Mouse (Mus musculus) T-helper 1 cell (primary cell): ENCODE measurements around the gene Pth2.
"Not testable (repeated sequence)": the region's sequence is repeated elsewhere in the genome, so short reads cannot be mapped to it uniquely, and the experiment has no call there.

Experiments used
- in situ Hi-C: fragments of 300-600 bp; cut with MboI, MseI; formaldehyde crosslinking; loops from one replicate; pipeline ENCODE4 v1.15.1; 2025; ENCODE audit warnings: high pct_unique_total_duplicates

The Pth2 gene

DNA sequence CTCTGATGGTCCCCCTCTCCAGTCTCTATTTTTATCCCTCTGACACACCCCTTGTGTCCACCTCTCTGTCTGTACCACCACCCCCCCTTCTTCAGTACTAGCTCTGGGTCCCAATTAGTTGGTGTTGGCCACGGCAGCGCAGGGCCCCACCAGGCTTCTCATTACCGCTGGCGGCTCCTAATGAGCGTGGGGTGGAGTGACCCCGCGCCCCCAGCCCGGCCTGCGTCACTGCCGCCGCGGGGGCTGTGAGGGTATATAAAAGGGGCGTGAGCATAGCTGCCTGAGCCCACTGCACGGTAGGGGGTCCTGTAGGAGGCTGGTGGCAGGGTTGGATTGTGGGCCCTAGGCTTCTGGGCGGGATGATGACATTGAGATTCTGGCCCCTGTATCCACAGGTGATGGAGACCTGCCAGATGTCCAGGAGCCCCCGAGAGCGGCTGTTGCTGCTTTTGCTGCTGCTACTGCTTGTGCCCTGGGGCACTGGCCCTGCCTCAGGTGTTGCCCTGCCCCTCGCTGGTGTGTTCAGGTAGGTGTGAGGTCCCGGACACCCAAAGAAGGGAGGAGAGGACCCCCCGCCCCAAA is at the start of gene Pth2:
TSS of gene Pth2 (plus strand) at position 100 of the 582 bp plus-strand sequence.
- in situ Hi-C loops = no loop called here

DNA sequence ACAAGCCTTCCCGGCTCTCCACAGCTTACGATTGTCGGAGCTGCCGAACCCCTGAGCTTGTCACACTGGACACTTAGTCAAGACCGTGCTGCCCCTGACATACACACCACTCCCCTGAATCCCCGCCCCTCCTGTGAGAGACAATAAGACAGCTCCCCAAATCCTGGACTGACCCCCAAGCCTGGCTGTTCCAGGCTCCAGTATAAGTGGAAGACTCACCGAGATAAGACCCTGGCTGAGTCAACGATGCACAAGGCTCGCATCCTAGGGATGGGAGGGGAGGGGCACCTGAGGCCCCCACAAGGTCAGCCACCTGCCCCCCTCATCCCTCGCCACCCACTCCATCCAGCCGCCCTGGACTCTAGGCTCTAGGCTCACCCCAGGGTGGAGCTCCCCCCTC is 48.9 kb upstream of the Pth2 start:
- in situ Hi-C loops = no loop called here

DNA sequence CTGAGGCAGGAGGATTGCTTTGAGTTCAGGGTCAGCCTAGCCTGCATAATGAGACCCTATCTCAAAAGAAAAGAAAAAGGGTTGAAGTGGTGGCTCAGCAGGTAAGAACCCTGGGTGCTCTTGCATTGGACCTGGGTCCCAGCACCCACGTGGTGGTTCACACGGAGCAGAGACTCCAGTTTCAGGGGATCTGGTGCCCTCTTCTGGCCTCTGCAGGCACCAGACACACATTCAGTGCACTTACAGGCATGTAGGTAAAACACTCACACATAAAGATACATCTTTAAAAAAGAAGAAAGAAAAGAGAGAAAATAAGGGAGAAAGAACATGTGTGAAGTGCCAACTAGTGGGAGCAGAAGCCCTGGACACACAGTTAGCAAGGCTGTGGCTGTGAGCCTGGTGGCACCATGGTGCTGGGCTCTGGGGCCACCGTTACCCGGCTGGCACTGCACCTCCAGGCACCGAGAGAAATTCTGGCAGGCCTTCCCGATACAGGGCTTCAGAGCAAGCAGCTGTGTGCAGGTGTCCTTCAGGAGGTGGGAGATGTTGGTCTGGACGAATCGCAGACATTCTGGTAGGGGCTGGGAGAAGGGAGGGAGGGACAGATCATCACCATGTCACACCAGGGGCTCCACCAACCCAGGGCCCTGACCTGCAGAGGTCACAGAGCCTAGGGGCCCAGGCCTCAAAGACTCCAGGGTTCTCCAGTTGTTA is 47.2 kb upstream of the Pth2 start:
- in situ Hi-C loops = no loop called here

DNA sequence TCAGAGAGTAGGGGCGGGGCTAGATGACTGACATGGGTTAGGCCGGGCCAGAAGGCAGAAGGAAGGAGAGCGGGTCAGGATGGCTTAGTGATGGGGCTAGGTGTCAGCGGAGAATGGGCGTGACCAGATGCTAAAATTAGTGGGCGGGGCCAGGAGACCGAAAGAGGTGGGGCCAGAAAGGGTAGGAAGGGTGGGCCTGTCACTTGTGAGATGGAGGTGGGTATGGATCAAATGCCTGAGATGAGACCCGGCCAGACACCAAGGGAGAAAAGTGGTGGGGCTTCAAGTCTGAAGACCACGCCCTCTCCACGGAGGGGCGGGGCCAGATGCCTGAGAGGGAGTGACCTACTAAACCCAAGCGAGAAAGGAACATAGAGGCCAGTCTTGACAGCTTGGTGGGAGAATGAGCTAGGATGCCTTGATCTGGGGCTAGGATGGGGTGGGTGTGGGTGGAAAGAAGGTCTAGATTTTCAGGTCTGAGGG is 46.2 kb upstream of the Pth2 start:
- in situ Hi-C loops = no loop called here

DNA sequence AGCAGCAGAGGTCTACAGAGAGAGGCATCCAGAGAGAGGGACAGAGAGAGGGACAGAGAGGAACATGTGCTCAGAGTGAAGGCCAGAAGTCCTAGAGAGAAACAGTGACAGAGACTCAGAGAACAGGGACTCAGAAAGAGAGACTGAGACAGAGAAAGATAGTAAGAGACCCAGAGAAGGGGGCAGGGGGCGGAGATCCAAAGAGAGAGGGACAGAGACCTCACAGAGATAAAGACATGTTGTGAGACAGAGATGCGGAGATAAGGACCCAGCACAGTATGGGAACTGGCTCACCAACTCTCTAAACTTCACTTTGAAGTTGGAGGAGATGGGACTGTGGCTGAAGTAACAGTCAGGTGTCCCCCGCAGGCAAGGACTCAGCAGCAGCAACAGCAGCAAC is 45.4 kb upstream of the Pth2 start:
- in situ Hi-C loops = no loop called here

DNA sequence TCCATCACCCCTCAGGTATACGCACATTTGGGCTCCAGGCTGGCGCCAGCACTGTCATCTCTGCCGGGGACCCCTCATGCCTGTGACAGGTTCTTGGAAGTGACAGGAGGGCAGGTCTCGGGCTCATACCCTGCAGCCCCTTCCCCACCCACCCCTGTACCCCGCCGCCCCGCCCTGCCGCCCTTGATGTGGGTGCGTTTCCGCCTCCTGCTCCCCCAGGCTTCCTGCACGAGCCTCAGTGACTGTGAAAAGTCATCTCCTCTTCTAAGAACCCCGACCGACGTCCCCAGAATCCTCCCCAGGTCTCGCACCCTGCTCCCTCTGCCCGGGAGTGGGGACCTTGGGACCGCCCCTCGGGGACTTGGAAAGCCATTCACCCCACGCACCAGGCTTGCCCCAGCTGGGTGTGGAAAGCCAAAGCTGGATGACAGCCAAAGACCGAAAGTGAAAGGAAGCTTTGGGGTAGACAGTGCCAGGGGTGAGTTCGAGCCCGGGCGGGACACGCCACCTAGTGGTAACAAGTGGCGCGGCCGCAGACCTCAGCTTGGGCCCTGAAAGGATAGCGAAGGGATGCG is 44.7 kb upstream of the Pth2 start, which contains the start of the genes Gm45713 and Flt3l:
TSS of gene Gm45713 (minus strand) at position 239 of the 575 bp plus-strand sequence.
TSS of gene Flt3l (minus strand) at position 440 of the 575 bp plus-strand sequence.
- in situ Hi-C loops = no loop called here

DNA sequence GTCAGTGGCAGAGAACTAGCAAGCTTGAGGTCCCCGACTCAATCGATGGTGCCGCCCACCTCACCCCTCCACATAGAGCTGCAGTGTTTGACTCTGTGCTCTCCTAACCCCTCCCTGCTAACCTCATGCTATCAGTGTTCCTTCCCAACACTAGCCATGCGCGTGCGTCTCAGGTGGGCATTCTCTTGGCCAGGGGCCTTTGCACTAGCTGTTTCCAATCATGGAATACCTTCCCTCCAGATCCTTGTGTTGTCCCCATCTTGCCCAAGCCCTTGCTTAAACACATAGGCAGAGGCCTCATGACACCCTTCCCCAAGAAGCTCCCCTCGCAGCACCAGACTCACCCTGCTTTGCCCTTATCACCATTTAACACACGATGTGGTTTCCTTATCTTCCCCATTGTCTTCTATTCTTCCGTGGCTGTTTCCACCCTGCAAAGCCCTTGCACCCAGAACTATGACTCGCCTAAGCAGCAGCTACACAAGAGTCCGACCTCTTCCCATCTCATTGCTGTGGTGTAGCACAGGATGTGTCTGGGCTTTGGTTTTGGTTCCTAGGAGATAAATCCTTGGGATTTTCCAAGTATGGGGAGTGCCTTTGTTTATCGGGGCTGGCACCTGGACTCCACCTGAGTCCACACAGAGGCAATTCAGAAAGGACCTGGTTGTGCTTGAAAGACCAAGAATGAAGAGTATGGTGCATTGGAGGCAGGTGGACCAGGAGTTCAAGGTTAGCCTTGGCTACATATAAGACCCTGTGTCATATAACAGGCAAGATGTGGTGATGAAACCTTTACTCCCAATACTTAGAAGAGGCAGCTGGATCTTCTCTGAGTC is 43.4 kb upstream of the Pth2 start:
- in situ Hi-C loops = no loop called here

DNA sequence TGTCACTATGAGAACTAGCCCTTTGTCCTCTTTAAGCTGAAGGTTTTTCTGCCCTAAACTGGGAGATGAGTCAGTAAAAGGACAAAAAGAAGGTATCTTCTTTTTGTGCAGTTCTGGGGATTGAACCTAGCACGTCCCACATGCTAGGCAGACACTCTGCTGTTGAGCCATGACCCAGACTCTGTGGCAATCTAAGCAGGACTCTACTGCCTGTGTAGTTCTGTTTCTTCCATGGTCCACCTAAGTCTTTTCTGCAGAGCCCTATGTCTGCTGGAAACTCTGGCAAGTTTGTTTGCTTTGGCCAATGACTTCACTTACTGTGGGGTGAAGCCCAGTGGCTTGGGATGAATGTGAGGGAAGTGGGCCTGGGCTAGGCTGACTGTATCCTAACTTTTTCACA is 42.4 kb upstream of the Pth2 start:
- in situ Hi-C loops = no loop called here

DNA sequence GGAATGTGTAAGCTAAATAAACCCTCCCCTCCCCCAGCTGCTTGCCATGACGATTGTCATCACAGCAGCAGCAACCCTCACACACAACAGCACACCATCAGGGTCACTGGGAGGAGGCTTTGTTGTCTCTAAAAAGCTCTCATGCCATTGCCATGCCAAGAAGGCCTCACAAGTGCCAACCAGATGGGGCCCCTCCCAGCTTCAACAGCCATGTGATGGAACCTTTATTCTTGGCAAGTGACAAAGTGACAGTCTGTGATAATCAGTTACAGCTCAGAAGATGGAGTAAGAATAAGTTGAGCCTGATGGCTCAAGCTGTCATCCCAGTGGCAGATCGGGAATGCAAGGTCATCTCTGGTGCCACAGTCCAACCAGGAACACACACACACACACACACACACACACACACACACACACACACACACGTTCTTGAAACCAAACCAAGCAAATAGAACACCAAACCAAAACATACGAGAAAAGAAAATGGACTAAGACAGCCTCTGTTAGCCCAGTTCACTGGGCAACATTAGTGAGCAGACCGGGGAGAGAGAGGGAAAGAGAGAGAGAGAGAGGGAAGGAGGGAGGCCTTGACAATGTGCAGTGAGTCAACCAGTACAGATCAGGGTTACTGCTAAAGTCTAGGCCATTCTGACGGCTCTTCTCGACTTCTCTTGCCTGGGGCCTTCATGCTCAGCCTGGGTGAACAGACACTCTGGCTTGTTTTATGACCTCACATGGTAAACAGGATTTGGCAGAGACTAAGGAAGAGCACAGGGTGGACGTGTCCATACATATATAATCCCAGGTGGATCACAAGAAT is 40.7 kb upstream of the Pth2 start:
- in situ Hi-C loops = no loop called here

DNA sequence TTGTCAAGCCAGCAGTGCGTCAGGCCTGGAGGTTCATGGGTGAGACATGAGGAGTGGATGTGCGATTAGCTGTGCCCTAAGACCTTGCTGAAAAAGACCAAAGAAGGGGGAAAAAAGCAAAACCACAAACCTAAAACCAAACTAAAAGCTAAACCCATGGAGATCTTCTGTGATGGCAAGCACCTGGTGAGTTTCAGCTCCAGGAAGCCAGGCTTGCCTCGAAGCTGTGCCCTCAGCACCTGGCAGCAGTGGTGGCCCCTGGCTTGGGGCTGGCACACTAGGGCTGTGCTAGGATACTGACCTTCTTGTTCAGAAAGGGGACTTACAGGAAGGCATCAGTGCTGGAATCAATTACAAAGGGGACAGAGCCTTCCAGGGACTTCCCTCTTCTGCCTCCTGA is 39.5 kb upstream of the Pth2 start:
- in situ Hi-C loops = no loop called here

DNA sequence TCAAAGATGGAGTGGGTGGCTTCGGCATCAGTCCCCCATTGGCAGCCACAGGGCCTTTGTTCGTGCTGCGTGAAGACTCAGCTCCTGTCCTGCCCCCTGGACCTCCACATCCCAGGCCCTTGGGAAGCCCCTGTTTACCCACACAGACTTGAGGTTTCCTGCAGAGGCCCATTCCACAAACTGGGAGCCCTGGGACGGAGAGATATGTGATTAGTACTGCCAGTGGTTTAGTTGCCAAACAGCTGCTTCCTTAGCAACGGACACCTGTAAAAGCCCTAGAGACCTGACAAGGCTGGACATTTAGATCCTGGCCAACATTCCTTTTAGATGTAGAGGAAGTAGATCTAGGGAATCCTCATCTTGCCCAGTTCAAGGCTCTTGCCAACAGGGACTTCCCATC is 38.9 kb upstream of the Pth2 start:
- in situ Hi-C loops = no loop called here

DNA sequence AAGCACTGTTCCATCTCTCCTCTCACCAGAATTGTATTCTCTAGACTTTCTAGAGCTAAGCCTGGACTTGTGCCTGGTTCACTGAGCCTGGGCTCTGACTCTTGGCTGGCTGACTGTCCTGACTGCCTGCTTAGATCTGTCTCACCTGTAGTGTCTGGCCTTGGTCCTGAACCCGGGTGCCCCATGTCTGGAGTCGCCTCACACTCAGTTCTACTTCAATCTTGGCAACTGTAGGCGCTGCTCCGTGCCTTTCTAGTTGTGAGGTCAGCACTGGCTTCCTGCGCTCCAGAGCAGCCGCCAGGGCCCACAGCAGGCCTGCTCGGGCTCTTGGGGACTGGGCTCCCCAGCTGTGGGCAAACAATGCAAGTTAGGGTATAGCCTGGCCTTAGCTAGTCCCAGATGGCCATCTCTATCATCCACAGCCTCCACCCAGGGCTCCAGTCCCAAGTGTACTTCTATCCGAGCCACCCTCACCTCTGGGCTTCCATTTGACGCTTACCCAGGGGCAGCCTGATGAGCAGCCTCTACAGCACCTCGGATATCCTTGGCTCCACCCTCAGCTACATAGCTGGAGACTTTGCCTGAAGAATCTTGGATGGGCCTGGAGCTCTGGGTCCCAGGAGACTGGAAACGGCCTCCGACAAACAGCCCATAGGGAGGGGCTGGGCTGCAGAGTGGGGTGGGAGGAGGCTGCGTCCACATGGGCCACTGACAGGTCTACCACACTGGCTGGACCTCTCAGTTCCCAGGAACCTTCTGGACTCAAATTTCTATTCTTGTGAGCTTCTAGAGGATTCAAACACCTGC is 36.2 kb upstream of the Pth2 start:
- in situ Hi-C loops = no loop called here

DNA sequence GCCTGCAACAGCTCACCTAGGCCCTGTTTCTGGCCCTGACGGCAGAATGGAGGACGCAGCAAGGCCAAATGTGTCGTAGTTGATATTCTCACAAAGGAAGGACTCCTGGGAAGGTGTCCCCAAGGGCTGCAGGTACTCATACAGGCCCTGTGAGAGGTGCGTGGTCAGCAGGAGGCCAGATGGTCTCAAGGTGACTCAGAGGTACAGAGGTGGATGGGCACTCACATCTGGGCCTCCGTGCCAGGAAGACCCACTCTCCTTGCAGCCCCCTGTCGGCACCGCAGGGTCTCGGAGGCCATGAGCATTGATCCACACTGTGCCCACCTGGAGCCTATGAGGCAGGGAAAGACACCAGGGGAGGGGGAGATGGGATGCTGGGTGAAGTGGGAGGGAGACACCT is 35.3 kb upstream of the Pth2 start:
- in situ Hi-C loops = no loop called here

DNA sequence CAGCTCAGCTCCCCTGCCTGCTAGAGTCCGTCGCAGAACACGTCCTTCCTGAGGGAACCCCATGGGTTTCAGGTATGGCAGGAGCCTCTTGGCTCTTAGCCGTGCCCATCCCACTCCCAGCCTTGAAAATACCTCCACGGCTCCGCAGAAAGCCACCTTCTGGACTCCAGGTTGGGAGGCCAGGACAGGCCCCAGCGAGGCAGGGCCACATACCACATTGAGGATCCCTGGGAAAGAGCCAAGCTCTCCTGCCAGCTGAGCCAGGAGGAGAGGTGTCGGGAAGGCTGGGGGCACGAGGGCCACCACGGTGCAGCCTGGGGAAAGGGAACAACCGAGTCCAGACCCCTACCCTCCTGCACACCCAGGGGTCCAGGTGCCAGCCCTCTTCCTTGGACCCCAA is 33.5 kb upstream of the Pth2 start:
- in situ Hi-C loops = no loop called here

DNA sequence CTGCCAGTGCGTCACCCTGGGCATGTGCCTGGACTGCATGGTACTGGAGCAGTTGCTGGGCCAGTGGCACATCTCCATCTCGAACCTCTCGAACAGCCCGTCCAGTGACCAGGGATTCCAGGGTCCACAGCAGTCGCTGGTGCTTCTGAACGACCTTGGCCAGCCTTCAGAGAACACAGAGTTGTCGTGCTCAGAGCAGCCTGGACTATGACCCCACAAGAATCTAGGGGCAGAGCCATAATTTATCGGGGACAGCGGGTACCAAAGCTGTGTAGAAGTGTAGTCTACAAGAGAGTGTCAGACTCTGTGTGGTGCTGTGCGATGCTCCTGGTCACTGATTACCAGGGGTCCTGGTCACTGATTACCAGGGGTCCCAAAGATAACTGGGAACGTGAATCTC is 32.9 kb upstream of the Pth2 start:
- in situ Hi-C loops = no loop called here

DNA sequence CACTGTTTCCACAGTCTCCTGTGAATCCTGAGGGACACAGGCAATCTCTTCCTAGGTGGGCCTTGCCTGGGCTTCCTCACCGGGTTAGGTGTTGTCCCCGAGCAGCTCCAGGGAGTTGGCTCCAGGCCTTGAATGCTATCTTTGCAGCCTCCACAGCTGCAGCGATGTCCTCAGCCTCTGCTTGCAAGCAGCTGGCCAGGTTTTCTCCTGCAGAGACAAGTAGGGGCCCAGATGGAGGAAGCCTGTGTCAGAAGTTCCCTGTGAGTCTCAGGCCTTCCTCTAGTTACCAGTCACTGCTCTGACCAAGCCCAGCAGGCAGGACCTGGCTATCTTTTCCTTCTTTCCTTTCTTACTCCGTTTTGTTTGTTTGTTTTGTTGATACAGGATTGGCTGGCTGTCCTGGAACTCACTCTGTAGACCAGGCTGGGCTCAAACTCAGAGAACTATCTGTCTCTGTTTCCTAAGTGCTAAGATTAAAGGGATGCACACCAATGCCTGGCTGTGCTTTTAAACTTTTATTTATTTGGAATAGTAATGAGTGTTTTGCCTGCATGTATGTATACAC is 32.2 kb upstream of the Pth2 start:
- in situ Hi-C loops = no loop called here

DNA sequence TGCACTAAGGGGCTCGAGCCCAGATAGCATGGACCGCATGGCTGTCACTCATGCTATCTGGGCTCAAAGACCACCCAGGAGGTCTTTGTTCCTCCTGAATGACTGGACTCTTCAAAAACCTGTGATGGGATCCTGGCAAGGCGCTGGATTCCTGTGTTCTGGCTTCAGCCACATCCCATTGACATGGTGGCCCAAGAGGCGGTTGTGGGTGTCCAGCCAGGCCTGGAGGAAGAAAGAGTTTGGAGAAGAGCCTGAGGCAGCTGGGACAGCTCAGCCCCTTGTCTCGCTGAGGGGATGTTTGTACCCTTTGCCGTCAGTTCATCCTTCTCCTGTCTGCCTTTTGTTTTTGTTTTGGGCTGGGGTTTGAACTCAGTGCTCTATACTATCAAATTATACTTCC is 31.2 kb upstream of the Pth2 start:
- in situ Hi-C loops = no loop called here

DNA sequence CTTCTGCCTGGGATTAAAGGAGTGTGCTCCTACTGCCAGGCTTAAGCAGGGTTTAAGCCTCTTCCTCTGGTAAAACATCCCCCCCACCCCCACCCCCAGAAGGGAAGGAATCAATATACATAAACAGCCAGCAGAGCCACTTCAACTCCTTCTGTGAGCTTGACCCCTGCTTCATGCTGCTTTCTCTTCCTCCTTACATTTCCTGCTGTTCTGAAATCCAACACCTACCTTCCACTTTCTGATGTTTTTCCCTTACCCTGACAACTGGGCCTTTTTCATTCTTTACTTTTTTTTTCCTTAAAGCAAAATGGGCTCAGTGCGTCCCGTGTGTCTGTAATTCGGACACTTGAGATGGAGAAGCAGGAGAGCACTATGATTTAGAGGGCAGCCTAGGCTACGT is 30.5 kb upstream of the Pth2 start:
- in situ Hi-C loops = no loop called here

DNA sequence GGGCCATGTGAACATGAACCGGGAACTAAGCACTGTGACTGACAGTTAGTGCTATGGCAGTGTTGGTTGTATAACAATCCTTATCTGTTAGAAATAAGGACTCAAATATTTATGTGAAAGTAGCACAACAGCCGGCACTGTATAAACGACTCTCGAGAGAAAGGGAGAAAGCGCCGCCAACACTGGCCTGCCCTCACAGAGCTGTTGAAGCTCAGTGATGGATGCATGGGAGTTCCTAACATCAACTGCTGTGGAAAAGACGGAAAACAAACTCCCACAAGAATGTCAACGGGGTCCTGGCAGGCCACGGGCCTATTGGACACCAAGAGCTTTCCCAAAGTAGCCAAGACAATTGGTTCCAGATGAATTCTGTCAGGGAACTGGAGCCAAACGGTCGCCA is 29.5 kb upstream of the Pth2 start:
- in situ Hi-C loops = no loop called here

DNA sequence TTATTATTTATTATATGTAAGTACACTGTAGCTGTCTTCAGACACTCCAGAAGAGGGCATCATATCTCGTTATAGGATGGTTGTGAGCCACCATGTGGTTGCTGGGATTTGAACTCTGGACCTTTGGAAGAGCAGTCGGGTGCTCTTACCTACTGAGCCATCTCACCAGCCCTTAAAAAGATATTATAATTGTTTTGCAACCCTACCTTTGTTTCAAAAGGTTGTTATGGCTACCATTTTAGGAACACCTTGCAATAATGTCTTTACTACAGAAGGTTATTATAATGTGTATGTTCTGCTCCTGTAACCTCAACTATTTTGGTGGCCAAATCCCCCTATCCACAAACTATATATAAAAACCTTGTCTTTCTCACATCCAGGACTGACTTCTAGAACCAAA is 27.7 kb upstream of the Pth2 start:
- in situ Hi-C loops = not testable (repeated sequence)
